Mouse (Mus musculus): ENCODE results near the gene Asns. TPM values are rescaled to one million over a fixed set of nuclear protein-coding genes. Genes with fewer than 3 reads are reported as not detected.

Asns gene
- polyA plus RNA-seq, 1 experiment from 2014 or later, result 22.6 TPM

DNA sequence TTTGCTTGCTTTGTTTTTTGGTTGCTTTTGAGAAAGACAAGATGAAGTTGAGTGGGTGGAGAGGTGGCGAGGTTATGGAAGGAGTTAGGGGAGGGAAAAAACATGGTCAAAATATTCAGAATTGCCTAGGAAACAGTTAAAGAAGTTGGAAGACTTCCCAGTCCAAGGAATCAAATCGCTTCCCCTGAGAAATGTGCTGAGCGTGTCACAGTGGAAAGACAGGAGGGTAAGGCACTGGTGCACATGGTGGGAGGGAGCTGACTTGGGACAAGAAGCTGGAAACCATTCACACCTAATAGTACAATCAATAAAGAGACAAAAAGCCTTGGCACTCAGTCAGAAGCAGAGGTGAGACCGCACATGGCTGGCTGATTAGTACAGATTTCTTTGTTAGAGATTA is 23.2 kb upstream of the Asns start:
- Histone ChIP-seq H3K36me3 (ENCODE audit: control insufficient read depth, insufficient read depth, low read length) (no peaks in the 10 kb centered on the region), H3K27ac (replicated peaks in 1 of 2; ENCODE audit: control insufficient read depth in 1 of 2, insufficient read depth in 1 of 2, low read depth in 2 of 2, low read length in 2 of 2) (no peak overlapping the region), H3K9ac (ENCODE audit: low read length) (no peak overlapping the region), H3K9me3 (ENCODE audit: control insufficient read depth, low read length) (no peaks in the 10 kb centered on the region), H3K4me3 (ENCODE audit: control insufficient read depth in 1 of 2, insufficient read depth in 1 of 2, low read depth in 1 of 2, low read length in 2 of 2) (no peak overlapping the region), H3K4me2 (ENCODE audit: low read length) (no peak overlapping the region), H3K4me1 (ENCODE audit: control insufficient read depth in 2 of 2, insufficient read depth in 2 of 2, low read length in 2 of 2) (no peaks in the 10 kb centered on the region), H3K27me3 (ENCODE audit: control insufficient read depth, insufficient read depth, low read length) (no peaks in the 10 kb centered on the region)
- no peak for ATAC-seq (ENCODE audit: insufficient number of reproducible peaks, insufficient read depth, low FRiP score, low read depth)
- 63% methylated on average over 4 of the region's 4 CpGs for WGBS

GRCm38 (mm10) chr6:7714230-7714629 is 21.2 kb upstream of the Asns start:
- Histone ChIP-seq H3K4me2 (ENCODE audit: low read length) (no peak overlapping the region), H3K4me3 (ENCODE audit: control insufficient read depth in 1 of 2, insufficient read depth in 1 of 2, low read depth in 1 of 2, low read length in 2 of 2) (no peak overlapping the region), H3K36me3 (ENCODE audit: control insufficient read depth, insufficient read depth, low read length) (no peaks in the 10 kb centered on the region), H3K4me1 (ENCODE audit: control insufficient read depth in 2 of 2, insufficient read depth in 2 of 2, low read length in 2 of 2) (no peaks in the 10 kb centered on the region), H3K9ac (ENCODE audit: low read length) (no peak overlapping the region), H3K27ac (replicated peaks in 1 of 2; ENCODE audit: control insufficient read depth in 1 of 2, insufficient read depth in 1 of 2, low read depth in 2 of 2, low read length in 2 of 2) (no peak overlapping the region), H3K27me3 (ENCODE audit: control insufficient read depth, insufficient read depth, low read length) (no peaks in the 10 kb centered on the region), H3K9me3 (ENCODE audit: control insufficient read depth, low read length) (no peaks in the 10 kb centered on the region)
- 50% methylated on average over 2 of the region's 2 CpGs for WGBS
- no peak for ATAC-seq (ENCODE audit: insufficient number of reproducible peaks, insufficient read depth, low FRiP score, low read depth)

DNA sequence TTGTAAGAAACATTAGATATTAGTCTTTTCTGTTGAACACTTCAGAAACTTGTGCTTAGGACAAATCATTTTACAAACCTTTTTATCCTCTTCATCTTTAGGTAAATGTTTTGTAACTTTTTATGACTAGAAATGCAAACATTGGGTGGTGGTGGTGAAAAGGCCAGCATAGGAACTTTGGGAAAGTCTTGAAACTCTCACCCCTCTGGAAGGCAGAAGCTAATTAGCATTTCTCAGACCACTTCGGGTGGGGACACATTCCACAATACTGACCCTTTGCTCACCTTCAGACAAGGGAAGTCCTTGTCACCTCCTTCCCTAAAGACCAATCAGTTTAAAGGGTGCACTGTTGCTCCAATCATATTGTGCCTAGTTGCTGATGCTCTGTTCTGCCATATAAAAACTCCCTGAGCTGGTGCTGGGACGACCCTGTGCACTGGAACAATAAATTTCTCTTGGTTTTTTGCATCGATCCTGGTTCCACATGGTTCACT is 18.8 kb upstream of the Asns start:
- no peak overlapping the region for H3K4me3 ChIP-seq (ENCODE audit: control insufficient read depth in 1 of 2, insufficient read depth in 1 of 2, low read depth in 1 of 2, low read length in 2 of 2)
- 74% methylated on average over 3 of the region's 3 CpGs for WGBS
- H3K9ac ChIP-seq (ENCODE audit: low read length), result no peak overlapping the region
- no peak for ATAC-seq (ENCODE audit: insufficient number of reproducible peaks, insufficient read depth, low FRiP score, low read depth)
- H3K27ac ChIP-seq (replicated peaks in 1 of 2; ENCODE audit: control insufficient read depth in 1 of 2, insufficient read depth in 1 of 2, low read depth in 2 of 2, low read length in 2 of 2), result no peak overlapping the region
- H3K4me2 ChIP-seq (ENCODE audit: low read length), result no peak overlapping the region
- H3K27me3 ChIP-seq (ENCODE audit: control insufficient read depth, insufficient read depth, low read length), result no peaks in the 10 kb centered on the region
- no peaks in the 10 kb centered on the region for H3K4me1 ChIP-seq (ENCODE audit: control insufficient read depth in 2 of 2, insufficient read depth in 2 of 2, low read length in 2 of 2)
- H3K36me3 ChIP-seq (ENCODE audit: control insufficient read depth, insufficient read depth, low read length), result no peaks in the 10 kb centered on the region
- H3K9me3 ChIP-seq (ENCODE audit: control insufficient read depth, low read length), result no peaks in the 10 kb centered on the region

DNA sequence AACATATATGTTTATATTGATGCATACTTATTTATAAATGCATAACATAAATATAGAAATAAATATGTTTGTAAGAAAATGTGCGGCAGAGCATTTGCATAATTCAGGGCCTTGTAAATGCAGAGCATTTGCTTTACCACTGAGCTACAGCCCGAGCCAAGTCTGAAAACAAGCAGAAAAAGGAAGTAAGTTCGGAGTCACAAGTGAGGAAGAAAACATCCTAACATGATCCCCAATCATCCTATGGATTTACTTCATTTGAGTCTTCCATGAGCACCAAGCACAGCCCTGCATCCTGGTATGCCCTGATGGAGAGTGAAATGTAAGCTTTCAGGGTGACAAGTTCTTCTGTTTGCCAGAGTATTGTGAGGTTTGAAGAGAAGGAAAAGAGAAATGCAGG is 15.2 kb upstream of the Asns start:
- no peaks in the 10 kb centered on the region for H3K27me3 ChIP-seq (ENCODE audit: control insufficient read depth, insufficient read depth, low read length)
- 72% methylated on average over 3 of the region's 3 CpGs for WGBS
- H3K27ac ChIP-seq (replicated peaks in 1 of 2; ENCODE audit: control insufficient read depth in 1 of 2, insufficient read depth in 1 of 2, low read depth in 2 of 2, low read length in 2 of 2), result no peak overlapping the region
- H3K9ac ChIP-seq (ENCODE audit: low read length), result no peak overlapping the region
- ATAC-seq (ENCODE audit: insufficient number of reproducible peaks, insufficient read depth, low FRiP score, low read depth), result no peak
- H3K9me3 ChIP-seq (ENCODE audit: control insufficient read depth, low read length), result no peaks in the 10 kb centered on the region
- H3K4me2 ChIP-seq (ENCODE audit: low read length), result no peak overlapping the region
- H3K4me3 ChIP-seq (ENCODE audit: control insufficient read depth in 1 of 2, insufficient read depth in 1 of 2, low read depth in 1 of 2, low read length in 2 of 2), result no peak overlapping the region
- no peaks in the 10 kb centered on the region for H3K36me3 ChIP-seq (ENCODE audit: control insufficient read depth, insufficient read depth, low read length)
- no peaks in the 10 kb centered on the region for H3K4me1 ChIP-seq (ENCODE audit: control insufficient read depth in 2 of 2, insufficient read depth in 2 of 2, low read length in 2 of 2)

DNA sequence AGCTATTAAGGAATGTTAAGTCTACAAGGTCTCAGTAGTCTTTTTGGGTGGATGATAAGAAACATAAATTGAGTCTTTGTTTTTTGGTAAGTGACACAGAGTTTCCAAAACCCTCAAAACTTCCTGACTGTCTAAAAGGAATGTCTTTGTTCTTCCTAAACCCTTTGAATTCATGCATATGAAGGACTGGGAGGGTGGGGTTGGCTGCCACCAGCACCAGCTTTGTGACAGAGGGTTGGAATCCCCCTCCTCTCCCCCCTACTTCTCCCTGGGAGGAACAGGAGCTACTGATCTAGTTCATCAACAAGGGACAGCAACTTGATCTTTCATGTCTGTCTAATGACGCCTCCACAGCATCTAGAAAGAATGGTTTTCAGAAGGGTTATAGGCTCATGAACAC is 13.7 kb upstream of the Asns start:
- ATAC-seq (ENCODE audit: insufficient number of reproducible peaks, insufficient read depth, low FRiP score, low read depth), result no peak
- Histone ChIP-seq H3K36me3 (ENCODE audit: control insufficient read depth, insufficient read depth, low read length) (no peaks in the 10 kb centered on the region), H3K4me2 (ENCODE audit: low read length) (no peak overlapping the region), H3K27me3 (ENCODE audit: control insufficient read depth, insufficient read depth, low read length) (no peaks in the 10 kb centered on the region), H3K9ac (ENCODE audit: low read length) (no peak overlapping the region), H3K27ac (replicated peaks in 1 of 2; ENCODE audit: control insufficient read depth in 1 of 2, insufficient read depth in 1 of 2, low read depth in 2 of 2, low read length in 2 of 2) (no peak overlapping the region), H3K9me3 (ENCODE audit: control insufficient read depth, low read length) (no peaks in the 10 kb centered on the region), H3K4me3 (ENCODE audit: control insufficient read depth in 1 of 2, insufficient read depth in 1 of 2, low read depth in 1 of 2, low read length in 2 of 2) (no peak overlapping the region), H3K4me1 (ENCODE audit: control insufficient read depth in 2 of 2, insufficient read depth in 2 of 2, low read length in 2 of 2) (no peaks in the 10 kb centered on the region)
- 53% methylated on average over 1 of the region's 1 CpGs for WGBS

GRCm38 (mm10) chr6:7697999-7698699 is 5.1 kb upstream of the Asns start:
- H3K36me3 ChIP-seq (ENCODE audit: control insufficient read depth, insufficient read depth, low read length), result no peaks in the 10 kb centered on the region
- H3K27me3 ChIP-seq (ENCODE audit: control insufficient read depth, insufficient read depth, low read length), result no peaks in the 10 kb centered on the region
- H3K4me2 ChIP-seq (ENCODE audit: low read length), result no peak overlapping the region
- ATAC-seq (ENCODE audit: insufficient number of reproducible peaks, insufficient read depth, low FRiP score, low read depth), result no peak
- H3K9me3 ChIP-seq (ENCODE audit: control insufficient read depth, low read length), result no peaks in the 10 kb centered on the region
- 74% methylated on average over 6 of the region's 6 CpGs for WGBS
- no peaks in the 10 kb centered on the region for H3K4me1 ChIP-seq (ENCODE audit: control insufficient read depth in 2 of 2, insufficient read depth in 2 of 2, low read length in 2 of 2)
- H3K9ac ChIP-seq (ENCODE audit: low read length), result no peak overlapping the region
- no peak overlapping the region for H3K27ac ChIP-seq (replicated peaks in 1 of 2; ENCODE audit: control insufficient read depth in 1 of 2, insufficient read depth in 1 of 2, low read depth in 2 of 2, low read length in 2 of 2)
- H3K4me3 ChIP-seq (ENCODE audit: control insufficient read depth in 1 of 2, insufficient read depth in 1 of 2, low read depth in 1 of 2, low read length in 2 of 2), result no peak overlapping the region

DNA sequence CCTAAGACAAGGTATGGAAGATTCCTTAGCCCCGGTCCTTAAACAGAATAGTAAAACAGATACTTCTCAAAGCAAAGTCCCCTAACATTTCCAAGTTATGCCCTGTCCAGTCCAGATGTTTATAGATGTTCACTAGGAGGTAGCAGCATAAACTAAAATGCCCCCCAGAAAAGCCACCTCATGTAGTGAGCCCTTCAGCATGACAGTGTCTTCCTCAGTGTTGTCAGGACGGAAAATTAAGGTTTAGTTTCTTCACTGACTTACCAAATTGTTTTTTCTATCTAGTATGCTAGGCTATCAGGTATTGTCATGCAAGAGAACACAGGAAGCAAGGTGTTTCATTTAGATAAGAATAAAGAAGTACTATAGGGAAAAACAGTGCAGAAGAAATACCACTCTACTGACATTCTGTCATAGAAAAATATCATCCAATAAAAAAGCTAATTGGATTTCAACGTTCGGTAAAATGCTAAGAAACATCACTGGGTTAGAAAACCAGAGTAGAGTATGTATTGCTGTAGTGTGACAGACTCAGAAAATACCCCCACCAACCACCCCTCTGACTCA is 4.1 kb upstream of the Asns start:
- Histone ChIP-seq H3K4me1 (ENCODE audit: control insufficient read depth in 2 of 2, insufficient read depth in 2 of 2, low read length in 2 of 2) (peaks cover 0 to 1% of the 10 kb centered on the region in 2 experiments; a peak in 1 of 4 replicates), H3K4me3 (ENCODE audit: control insufficient read depth in 1 of 2, insufficient read depth in 1 of 2, low read depth in 1 of 2, low read length in 2 of 2) (no peak overlapping the region), H3K9ac (ENCODE audit: low read length) (no peak overlapping the region), H3K27me3 (ENCODE audit: control insufficient read depth, insufficient read depth, low read length) (no peaks in the 10 kb centered on the region), H3K27ac (replicated peaks in 1 of 2; ENCODE audit: control insufficient read depth in 1 of 2, insufficient read depth in 1 of 2, low read depth in 2 of 2, low read length in 2 of 2) (no peak overlapping the region), H3K4me2 (ENCODE audit: low read length) (no peak overlapping the region), H3K9me3 (ENCODE audit: control insufficient read depth, low read length) (no peaks in the 10 kb centered on the region), H3K36me3 (ENCODE audit: control insufficient read depth, insufficient read depth, low read length) (no peaks in the 10 kb centered on the region)
- no peak for ATAC-seq (ENCODE audit: insufficient number of reproducible peaks, insufficient read depth, low FRiP score, low read depth)
- 73% methylated on average over 4 of the region's 4 CpGs for WGBS

- WGBS, result 47% methylated on average over 3 of the region's 3 CpGs
- no peak overlapping the region for H3K9ac ChIP-seq (ENCODE audit: low read length)
These were observed 3.6 kb upstream of the Asns start for GRCm38 (mm10) chr6:7696641-7697040.

More at GRCm38 (mm10) chr6:7696641-7697040, 3.6 kb upstream of the Asns start:
- H3K4me1 ChIP-seq (ENCODE audit: control insufficient read depth in 2 of 2, insufficient read depth in 2 of 2, low read length in 2 of 2), result peaks cover 0 to 4% of the 10 kb centered on the region in 2 experiments; a peak in 1 of 4 replicates
- H3K27me3 ChIP-seq (ENCODE audit: control insufficient read depth, insufficient read depth, low read length), result no peaks in the 10 kb centered on the region
- no peak for ATAC-seq (ENCODE audit: insufficient number of reproducible peaks, insufficient read depth, low FRiP score, low read depth)
- no peak overlapping the region for H3K4me3 ChIP-seq (ENCODE audit: control insufficient read depth in 1 of 2, insufficient read depth in 1 of 2, low read depth in 1 of 2, low read length in 2 of 2)
- no peaks in the 10 kb centered on the region for H3K36me3 ChIP-seq (ENCODE audit: control insufficient read depth, insufficient read depth, low read length)
- no peak overlapping the region for H3K4me2 ChIP-seq (ENCODE audit: low read length)
- H3K27ac ChIP-seq (replicated peaks in 1 of 2; ENCODE audit: control insufficient read depth in 1 of 2, insufficient read depth in 1 of 2, low read depth in 2 of 2, low read length in 2 of 2), result no peak overlapping the region
- no peaks in the 10 kb centered on the region for H3K9me3 ChIP-seq (ENCODE audit: control insufficient read depth, low read length)
